Mouse (Mus musculus) heart, embryonic 13.5 days (tissue): ENCODE measurements around the gene Nt5c1a. TPM values are rescaled to one million over a fixed set of nuclear protein-coding genes. Genes with fewer than 3 reads are reported as not detected.
"Not testable (repeated sequence)": the region's sequence is repeated elsewhere in the genome, so short reads cannot be mapped to it uniquely, and the experiment has no call there.

Experiments used
- ATAC-seq: fragments of 200-750 bp; cut with Nextera tagmentation; 2 replicates; pipeline ENCODE4 v1.8.0; 2017; ENCODE audit warnings: moderate TSS enrichment; ENCODE audit not compliant: insufficient number of reproducible peaks, low FRiP score, low TSS enrichment; ENCODE audit errors: extremely low read depth
- H3K27ac ChIP-seq: fragments of 300-500 bp; sonication (generic); replicated peaks from 2 replicates; pipeline ENCODE4 v1.5.1; 2015; ENCODE audit warnings: moderate library complexity, mild to moderate bottlenecking, inconsistent platforms
- H3K27me3 ChIP-seq: fragments of 300-500 bp; sonication (generic); replicated peaks from 2 replicates; pipeline ENCODE4 v1.6.1; 2015; ENCODE audit warnings: mild to moderate bottlenecking, inconsistent platforms
- H3K36me3 ChIP-seq: fragments of 300-500 bp; sonication (generic); 2 replicates; pipeline ENCODE4 v1.6.1; 2015; ENCODE audit warnings: mild to moderate bottlenecking, inconsistent platforms
- H3K4me1 ChIP-seq: fragments of 300-500 bp; sonication (generic); 2 replicates; pipeline ENCODE4 v1.6.1; 2015; ENCODE audit warnings: inconsistent platforms
- H3K4me2 ChIP-seq: fragments of 300-500 bp; sonication (generic); 2 replicates; pipeline ENCODE4 v1.6.1; 2015; ENCODE audit warnings: inconsistent platforms, mild to moderate bottlenecking, moderate library complexity
- H3K4me3 ChIP-seq: fragments of 300-500 bp; sonication (generic); 2 replicates; pipeline ENCODE4 v1.5.1; 2015; ENCODE audit warnings: moderate library complexity, mild to moderate bottlenecking, inconsistent platforms
- H3K9ac ChIP-seq: fragments of 300-500 bp; sonication (generic); 2 replicates; pipeline ENCODE4 v1.6.1; 2015; ENCODE audit warnings: inconsistent platforms, mild to moderate bottlenecking, moderate library complexity
- H3K9me3 ChIP-seq: fragments of 300-500 bp; sonication (generic); 2 replicates; pipeline ENCODE4 v1.6.1; 2016; ENCODE audit warnings: inconsistent platforms
- WGBS: fragments of 180-500 bp; shearing (Covaris S2); methylation state at CpG from one replicate; pipeline ENCODE4 v1.1.7; 2015; ENCODE audit warnings: mixed read lengths; 5-methylcytosine and 5-hydroxymethylcytosine counted together
- polyA plus RNA-seq: library from polyadenylated mRNA; unstranded; fragments of >200 nt; fragmentation: Nextera tagmentation; extraction: Ambion mirVana; gene quantifications from 2 replicates; pipeline ENCODE4 v1.2.1, GENCODE M21; 2015

The Nt5c1a gene
- polyA plus RNA-seq: 0.83 and 1.1 TPM in 2 replicates

- Histone ChIP-seq H3K27me3 (peaks cover 76% of the 10 kb centered on the region), H3K4me3 (peak within 1 kb of the TSS; percentile 53), H3K4me2 (peak within 1 kb of the TSS; percentile 81), H3K9me3 (no peaks in the 10 kb centered on the region), H3K4me1 (peaks cover 33% of the 10 kb centered on the region), H3K27ac (peak within 1 kb of the TSS; percentile 65), H3K9ac (peak within 1 kb of the TSS; percentile 77), H3K36me3 (no peaks in the 10 kb centered on the region)
- WGBS: 1% methylated on average over 57 of the region's 58 CpGs
- peak; percentile 32; the same call in 1 of the 2 replicates for ATAC-seq
These were observed at the start of gene Nt5c1a for GRCm38 (mm10) chr4:123201186-123202093. TSS of gene Nt5c1a (plus strand) at chr4:123201504.

- no peak for ATAC-seq
- no peak overlapping the region for H3K27ac ChIP-seq
- H3K27me3 ChIP-seq: peaks cover 27% of the 10 kb centered on the region
- H3K4me1 ChIP-seq: 0 out of 2 replicates have a peak, but pooled peaks cover 4% of the 10 kb centered on the region
- H3K36me3 ChIP-seq: no peaks in the 10 kb centered on the region
- WGBS: 73% methylated on average over 4 of the region's 4 CpGs
- H3K4me3 ChIP-seq: no peak overlapping the region
- H3K4me2 ChIP-seq: no peak overlapping the region
- no peaks in the 10 kb centered on the region for H3K9me3 ChIP-seq
- no peak overlapping the region for H3K9ac ChIP-seq
These were observed 49.3 kb upstream of the Nt5c1a start for GRCm38 (mm10) chr4:123152003-123152402.

- WGBS: 28% methylated on average over 5 of the region's 5 CpGs
- Histone ChIP-seq H3K4me1 (no peaks in the 10 kb centered on the region), H3K27ac (no peak overlapping the region), H3K4me3 (no peak overlapping the region), H3K36me3 (no peaks in the 10 kb centered on the region), H3K27me3 (peaks cover 22% of the 10 kb centered on the region), H3K4me2 (no peak overlapping the region), H3K9me3 (no peaks in the 10 kb centered on the region), H3K9ac (no peak overlapping the region)
- no peak for ATAC-seq
These were observed 48.3 kb upstream of the Nt5c1a start for GRCm38 (mm10) chr4:123152976-123153375.

- Histone ChIP-seq H3K4me3 (no peak overlapping the region), H3K4me1 (no peaks in the 10 kb centered on the region), H3K36me3 (no peaks in the 10 kb centered on the region), H3K9ac (no peak overlapping the region), H3K27me3 (peaks cover 24% of the 10 kb centered on the region), H3K4me2 (no peak overlapping the region), H3K27ac (no peak overlapping the region), H3K9me3 (no peaks in the 10 kb centered on the region)
- WGBS: 16% methylated on average over 4 of the region's 4 CpGs
- ATAC-seq: no peak
These were observed 46.3 kb upstream of the Nt5c1a start for GRCm38 (mm10) chr4:123155004-123155403.

- no peak for ATAC-seq
- Histone ChIP-seq H3K36me3 (no peaks in the 10 kb centered on the region), H3K4me1 (no peaks in the 10 kb centered on the region), H3K4me2 (no peak overlapping the region), H3K9me3 (no peaks in the 10 kb centered on the region), H3K4me3 (no peak overlapping the region), H3K27ac (no peak overlapping the region), H3K27me3 (peaks cover 28% of the 10 kb centered on the region), H3K9ac (no peak overlapping the region)
- WGBS: 41% methylated on average over 2 of the region's 2 CpGs
These were observed 45.9 kb upstream of the Nt5c1a start for GRCm38 (mm10) chr4:123155427-123155826.

- no peaks in the 10 kb centered on the region for H3K4me1 ChIP-seq
- no peak overlapping the region for H3K4me2 ChIP-seq
- ATAC-seq: no peak
- no peaks in the 10 kb centered on the region for H3K9me3 ChIP-seq
- H3K27me3 ChIP-seq: peaks cover 32% of the 10 kb centered on the region
- no peak overlapping the region for H3K4me3 ChIP-seq
- H3K27ac ChIP-seq: no peak overlapping the region
- no peak overlapping the region for H3K9ac ChIP-seq
- H3K36me3 ChIP-seq: no peaks in the 10 kb centered on the region
These were observed 45.5 kb upstream of the Nt5c1a start for GRCm38 (mm10) chr4:123155840-123156239.

- no peak for ATAC-seq
- Histone ChIP-seq H3K27me3 (peaks cover 37% of the 10 kb centered on the region), H3K4me3 (no peak overlapping the region), H3K9me3 (no peaks in the 10 kb centered on the region), H3K27ac (no peak overlapping the region), H3K9ac (no peak overlapping the region), H3K4me2 (no peak overlapping the region), H3K36me3 (no peaks in the 10 kb centered on the region), H3K4me1 (peaks cover 24% of the 10 kb centered on the region)
- 72% methylated on average over 6 of the region's 6 CpGs for WGBS
These were observed 40.7 kb upstream of the Nt5c1a start for GRCm38 (mm10) chr4:123160571-123160970.

- 81% methylated on average over 3 of the region's 3 CpGs for WGBS
- not testable (repeated sequence) for ATAC-seq, H3K4me3 ChIP-seq, H3K36me3 ChIP-seq, H3K27ac ChIP-seq, H3K9me3 ChIP-seq, H3K9ac ChIP-seq, H3K4me2 ChIP-seq
- H3K27me3 ChIP-seq: peaks cover 33% of the 10 kb centered on the region
- peaks cover 24% of the 10 kb centered on the region for H3K4me1 ChIP-seq
These were observed 40.1 kb upstream of the Nt5c1a start for GRCm38 (mm10) chr4:123161251-123161650.

- peak overlapping the region; percentile 61; the same call in 1 of the 2 replicates for H3K9ac ChIP-seq
- ATAC-seq: no peak
- H3K27me3 ChIP-seq: peaks cover 33% of the 10 kb centered on the region
- no peaks in the 10 kb centered on the region for H3K36me3 ChIP-seq
- peak overlapping the region; percentile 33 for H3K4me3 ChIP-seq
- peak overlapping the region; percentile 63 for H3K4me2 ChIP-seq
- peaks cover 24% of the 10 kb centered on the region for H3K4me1 ChIP-seq
- no peak overlapping the region for H3K27ac ChIP-seq
- H3K9me3 ChIP-seq: no peaks in the 10 kb centered on the region
- 7% methylated on average over 15 of the region's 15 CpGs for WGBS
These were observed 38.9 kb upstream of the Nt5c1a start for GRCm38 (mm10) chr4:123162305-123162917.

GRCm38 (mm10) chr4:123164157-123164556 is 37.1 kb upstream of the Nt5c1a start:
- H3K4me1 ChIP-seq: peaks cover 24% of the 10 kb centered on the region

GRCm38 (mm10) chr4:123171811-123172210 is 29.5 kb upstream of the Nt5c1a start:
- H3K27ac ChIP-seq: no peak overlapping the region
- no peak overlapping the region for H3K9ac ChIP-seq
- H3K27me3 ChIP-seq: peaks cover 63% of the 10 kb centered on the region
- H3K9me3 ChIP-seq: peaks cover 9% of the 10 kb centered on the region; the same call in 1 of the 2 replicates
- no peak overlapping the region for H3K4me3 ChIP-seq
- H3K36me3 ChIP-seq: no peaks in the 10 kb centered on the region
- H3K4me1 ChIP-seq: peaks cover 6% of the 10 kb centered on the region
- no peak for ATAC-seq
- H3K4me2 ChIP-seq: no peak overlapping the region

More at GRCm38 (mm10) chr4:123164157-123164556, 37.1 kb upstream of the Nt5c1a start:
- H3K4me3 ChIP-seq: no peak overlapping the region
- H3K9ac ChIP-seq: no peak overlapping the region
- peaks cover 3% of the 10 kb centered on the region; the same call in 1 of the 2 replicates for H3K9me3 ChIP-seq
- no peak for ATAC-seq
- no peaks in the 10 kb centered on the region for H3K36me3 ChIP-seq
- H3K27ac ChIP-seq: no peak overlapping the region
- peak overlapping the region; percentile 39 for H3K4me2 ChIP-seq
- WGBS: 32% methylated on average over 15 of the region's 15 CpGs
- H3K27me3 ChIP-seq: peaks cover 33% of the 10 kb centered on the region
